Mouse (Mus musculus) lung, embryonic 14.5 days (tissue): ENCODE measurements around the gene Snx32. TPM values are rescaled to one million over a fixed set of nuclear protein-coding genes. Genes with fewer than 3 reads are reported as not detected.

Experiments
- ATAC-seq: fragments of 200-750 bp; cut with Nextera tagmentation; 2 replicates; pipeline ENCODE4 v1.8.0; 2017; ENCODE audit warnings: mild to moderate bottlenecking, moderate TSS enrichment, moderate library complexity; ENCODE audit not compliant: insufficient read depth
- DNase-seq: peaks from one replicate; pipeline ENCODE4 v3.0.0-alpha.2; 2015
- H3K27ac ChIP-seq: fragments of 300-500 bp; sonication (generic); 2 replicates; pipeline ENCODE4 v1.5.1; 2014; ENCODE audit warnings: low read depth, mild to moderate bottlenecking, moderate library complexity
- H3K27me3 ChIP-seq: fragments of 300-500 bp; sonication (generic); 2 replicates; pipeline ENCODE4 v1.6.1; 2014; ENCODE audit warnings: low read length, control low read depth; ENCODE audit not compliant: insufficient read depth
- H3K36me3 ChIP-seq: fragments of 300-500 bp; sonication (generic); 2 replicates; pipeline ENCODE4 v1.6.1; 2014; ENCODE audit warnings: control low read depth; ENCODE audit not compliant: insufficient read depth
- H3K4me1 ChIP-seq: fragments of 300-500 bp; sonication (generic); 2 replicates; pipeline ENCODE4 v1.6.1; 2014; ENCODE audit warnings: antibody characterized with exemption, control low read depth; ENCODE audit not compliant: insufficient read depth
- H3K4me2 ChIP-seq: fragments of 300-500 bp; sonication (generic); 2 replicates; pipeline ENCODE4 v1.6.1; 2014; ENCODE audit warnings: mild to moderate bottlenecking
- H3K4me3 ChIP-seq: fragments of 300-500 bp; sonication (generic); 2 replicates; pipeline ENCODE4 v1.5.1; 2014; ENCODE audit warnings: low read depth, low read length
- H3K9ac ChIP-seq: fragments of 300-500 bp; sonication (generic); 2 replicates; pipeline ENCODE4 v1.6.1; 2014
- H3K9me3 ChIP-seq: fragments of 300-500 bp; sonication (generic); 2 replicates; pipeline ENCODE4 v1.6.1; 2016; ENCODE audit warnings: low read depth, low read length, control low read depth
- CTCF ChIP-seq: IDR thresholded peaks from 2 replicates; pipeline ENCODE4 v1.5.1; 2016; ENCODE audit warnings: antibody characterized with exemption, low read depth
- WGBS: fragments of 180-500 bp; shearing (Covaris S2); extraction: QIAGEN DNeasy Blood & Tissue Kit; methylation state at CpG from one replicate; pipeline ENCODE4 v1.1.7; 2014; 5-methylcytosine and 5-hydroxymethylcytosine counted together
- polyA plus RNA-seq: library from polyadenylated mRNA; unstranded; fragments of >200 nt; fragmentation: Nextera tagmentation; extraction: Ambion mirVana; gene quantifications from 2 replicates; pipeline ENCODE4 v1.2.1, GENCODE M21; 2014

Gene Snx32
- polyA plus RNA-seq, 1 experiment from 2014 or later, result 6.7 TPM

GRCm38 (mm10) chr19:5448354-5449150 lies 61.8 kb downstream of the Snx32 start:
- TF ChIP-seq CTCF, result no peak
- H3K4me2 ChIP-seq, result peak overlapping the region; percentile 96
- WGBS, result 4% methylated on average over 36 of the region's 36 CpGs
- no peaks in the 10 kb centered on the region for H3K4me1 ChIP-seq
- H3K27me3 ChIP-seq, result peaks cover 45% of the 10 kb centered on the region
- no peak overlapping the region for H3K9ac ChIP-seq
- ATAC-seq (0 out of 2 replicates have a peak, but pooled peaks have one; percentile 18), DNase-seq (peak; percentile 40)
- peak overlapping the region; percentile 54 for H3K4me3 ChIP-seq
- no peaks in the 10 kb centered on the region for H3K9me3 ChIP-seq
- H3K27ac ChIP-seq, result no peak overlapping the region
- H3K36me3 ChIP-seq, result peaks cover under 1% of the 10 kb centered on the region; the same call in 1 of the 2 replicates

GRCm38 (mm10) chr19:5447515-5448353 lies 62.6 kb downstream of the Snx32 start, which contains the start of gene Fosl1:
Fosl1 (plus strand) TSS chr19:5447547.
- Histone ChIP-seq H3K9ac (peak within 1 kb of the TSS; percentile 40), H3K27ac (no peak within 1 kb of the TSS), H3K4me2 (peak within 1 kb of the TSS; percentile 96), H3K36me3 (no peaks in the 10 kb centered on the region), H3K4me1 (no peaks in the 10 kb centered on the region), H3K27me3 (peaks cover 45% of the 10 kb centered on the region), H3K9me3 (no peaks in the 10 kb centered on the region), H3K4me3 (peak within 1 kb of the TSS; percentile 54)
- peak; percentile 80 for DNase-seq
- no peak for TF ChIP-seq CTCF
- peak; percentile 50 for ATAC-seq
- under 1% methylated on average over 70 of the region's 70 CpGs for WGBS

GRCm38 (mm10) chr19:5445747-5446146 lies 64.6 kb downstream of the Snx32 start:
- no peak for DNase-seq
- no peaks in the 10 kb centered on the region for H3K36me3 ChIP-seq
- peaks cover 43% of the 10 kb centered on the region for H3K27me3 ChIP-seq
- H3K4me2 ChIP-seq, result no peak overlapping the region
- H3K27ac ChIP-seq, result no peak overlapping the region
- WGBS, result 90% methylated on average over 5 of the region's 5 CpGs
- no peak overlapping the region for H3K9ac ChIP-seq
- TF ChIP-seq CTCF, result no peak
- no peak overlapping the region for H3K4me3 ChIP-seq
- H3K9me3 ChIP-seq, result no peaks in the 10 kb centered on the region
- no peaks in the 10 kb centered on the region for H3K4me1 ChIP-seq
- ATAC-seq, result no peak

GRCm38 (mm10) chr19:5444954-5445353 lies 65.4 kb downstream of the Snx32 start:
- Histone ChIP-seq H3K36me3 (no peaks in the 10 kb centered on the region), H3K4me2 (no peak overlapping the region), H3K9ac (no peak overlapping the region), H3K27me3 (peaks cover 35% of the 10 kb centered on the region), H3K9me3 (0 out of 2 replicates have a peak, but pooled peaks cover 4% of the 10 kb centered on the region), H3K4me1 (no peaks in the 10 kb centered on the region), H3K4me3 (no peak overlapping the region), H3K27ac (no peak overlapping the region)
- DNase-seq (no peak), ATAC-seq (no peak)
- WGBS, result 21% methylated on average over 7 of the region's 7 CpGs
- TF ChIP-seq CTCF, result no peak

GRCm38 (mm10) chr19:5444371-5444908 lies 65.9 kb downstream of the Snx32 start:
- H3K4me1 ChIP-seq, result no peaks in the 10 kb centered on the region
- H3K9ac ChIP-seq, result no peak overlapping the region
- WGBS, result 60% methylated on average over 9 of the region's 9 CpGs
- H3K27ac ChIP-seq, result no peak overlapping the region
- H3K27me3 ChIP-seq, result peaks cover 30% of the 10 kb centered on the region
- no peaks in the 10 kb centered on the region for H3K36me3 ChIP-seq
- TF ChIP-seq CTCF, result no peak
- no peak for DNase-seq
- H3K4me2 ChIP-seq, result no peak overlapping the region
- H3K4me3 ChIP-seq, result no peak overlapping the region
- 0 out of 2 replicates have a peak, but pooled peaks cover 4% of the 10 kb centered on the region for H3K9me3 ChIP-seq
- ATAC-seq, result no peak

Other genes starting within 250 kb of the Snx32 start
- 27.8 and 31.8 TPM in 2 replicates for gene Pacs1, start 237.4 kb downstream of the Snx32 start, polyA plus RNA-seq
- 334 and 368 TPM in 2 replicates for gene Sf3b2, start 215.1 kb downstream of the Snx32 start, polyA plus RNA-seq
- gene Gal3st3, start 212.2 kb downstream of the Snx32 start, polyA plus RNA-seq, result 2.2 and 2.9 TPM in 2 replicates
- gene Catsper1, start 174.8 kb downstream of the Snx32 start, polyA plus RNA-seq, result not detected in 2 replicates
- gene Cst6, start 161.0 kb downstream of the Snx32 start, polyA plus RNA-seq, result 0.41 TPM in 1 of 2 replicates, not detected in the other
- 59.1 and 71.1 TPM in 2 replicates for gene Eif1ad, start 143.8 kb downstream of the Snx32 start, polyA plus RNA-seq
- gene Banf1, start 143.4 kb downstream of the Snx32 start, polyA plus RNA-seq, result 515 and 542 TPM in 2 replicates
- 72.0 and 73.8 TPM in 2 replicates for gene Sart1, start 121.8 kb downstream of the Snx32 start, polyA plus RNA-seq
- gene Tsga10ip, start 108.0 kb downstream of the Snx32 start, polyA plus RNA-seq, result 0.64 TPM in 1 of 2 replicates, not detected in the other
- 204 and 217 TPM in 2 replicates for gene Drap1, start 85.6 kb downstream of the Snx32 start, polyA plus RNA-seq
- 40.8 and 42.7 TPM in 2 replicates for gene AI837181, start 85.4 kb downstream of the Snx32 start, polyA plus RNA-seq
- not detected in 2 replicates for gene Fosl1, start 63.0 kb downstream of the Snx32 start, polyA plus RNA-seq
- 9.0 and 10.0 TPM in 2 replicates for gene Ccdc85b, start 52.6 kb downstream of the Snx32 start, polyA plus RNA-seq
- gene Fibp, start 49.9 kb downstream of the Snx32 start, polyA plus RNA-seq, result 101 and 104 TPM in 2 replicates
- gene Ctsw, start 42.0 kb downstream of the Snx32 start, polyA plus RNA-seq, result 1.0 and 1.8 TPM in 2 replicates
- gene Efemp2, start 36.6 kb downstream of the Snx32 start, polyA plus RNA-seq, result 178 and 192 TPM in 2 replicates
- 39.8 and 42.6 TPM in 2 replicates for gene Mus81, start 22.1 kb downstream of the Snx32 start, polyA plus RNA-seq
- gene Cfl1, start 20.1 kb downstream of the Snx32 start, polyA plus RNA-seq, result 3,236 and 3,318 TPM in 2 replicates
- 0.18 TPM in 1 of 2 replicates, not detected in the other for gene 1700020D05Rik, start 6.8 kb downstream of the Snx32 start, polyA plus RNA-seq
- gene Ovol1, start 50.1 kb upstream of the Snx32 start, polyA plus RNA-seq, result 0.89 and 1.0 TPM in 2 replicates
- 3.7 and 4.2 TPM in 2 replicates for gene Ap5b1, start 57.5 kb upstream of the Snx32 start, polyA plus RNA-seq
- 138 and 145 TPM in 2 replicates for gene Rnaseh2c, start 91.3 kb upstream of the Snx32 start, polyA plus RNA-seq
- gene Kat5, start 99.7 kb upstream of the Snx32 start, polyA plus RNA-seq, result 25.5 and 33.4 TPM in 2 replicates
- 52.3 and 54.2 TPM in 2 replicates for gene Rela, start 126.9 kb upstream of the Snx32 start, polyA plus RNA-seq
- gene Sipa1, start 153.2 kb upstream of the Snx32 start, polyA plus RNA-seq, result 40.4 and 49.3 TPM in 2 replicates
- 36.6 TPM in 2 replicates for gene Map3k11, start 178.2 kb upstream of the Snx32 start, polyA plus RNA-seq
- 28.4 and 35.2 TPM in 2 replicates for gene Pcnx3, start 178.4 kb upstream of the Snx32 start, polyA plus RNA-seq
- 0.32 and 0.47 TPM in 2 replicates for gene Kcnk7, start 193.8 kb upstream of the Snx32 start, polyA plus RNA-seq
- 15.5 and 17.4 TPM in 2 replicates for gene Ehbp1l1, start 215.8 kb upstream of the Snx32 start, polyA plus RNA-seq
- gene Fam89b, start 219.1 kb upstream of the Snx32 start, polyA plus RNA-seq, result 108 and 116 TPM in 2 replicates
- 51.8 and 55.9 TPM in 2 replicates for gene Ltbp3, start 230.4 kb upstream of the Snx32 start, polyA plus RNA-seq